Mouse (Mus musculus) MEL (cell line): Measurements from ENCODE around the gene Hoxa5. TPM values are rescaled to one million over a fixed set of nuclear protein-coding genes. Genes with fewer than 3 reads are reported as not detected.

Experiments used
- DNase-seq: peaks from one replicate; pipeline ENCODE4 v3.0.0; 2011; ENCODE audit warnings: low read depth, low spot score
- H3K27ac ChIP-seq: 2 replicates; pipeline ENCODE4 v1.5.1; 2012; ENCODE audit warnings: low read depth, mild to moderate bottlenecking, control low read depth, low read length, moderate library complexity; ENCODE audit not compliant: control insufficient read depth
- H3K27me3 ChIP-seq, 2 experiments: fragments of 150-350 bp in 1 of 2; sonication (generic) in 1 of 2; 2 replicates each; pipeline ENCODE4 v1.6.1; 2012; ENCODE audit warnings: low read length in 2 of 2, mild to moderate bottlenecking in 2 of 2, improper control_type of control experiment in 1 of 2, moderate library complexity in 1 of 2; ENCODE audit not compliant: insufficient read depth in 2 of 2, control insufficient read depth in 1 of 2
- H3K36me3 ChIP-seq, 2 experiments: 2 replicates each; pipeline ENCODE4 v1.6.1; 2012 to 2014; ENCODE audit warnings: low read length in 2 of 2, improper control_type of control experiment in 1 of 2, inconsistent platforms in 1 of 2, mild to moderate bottlenecking in 1 of 2; ENCODE audit not compliant: insufficient read depth in 2 of 2, control insufficient read depth in 1 of 2
- H3K4me1 ChIP-seq, 2 experiments: fragments of 150-350 bp in 1 of 2; sonication (generic) in 1 of 2; 2 replicates each; pipeline ENCODE4 v1.6.1; 2012; ENCODE audit warnings: low read length in 2 of 2, improper control_type of control experiment in 1 of 2, mild to moderate bottlenecking in 1 of 2; ENCODE audit not compliant: insufficient read depth in 2 of 2, control insufficient read depth in 1 of 2
- H3K4me3 ChIP-seq, 2 experiments: fragments of 150-350 bp in 1 of 2; sonication (generic) in 1 of 2; 2 replicates each; pipeline ENCODE4 v1.5.1; 2012; ENCODE audit warnings: low read depth in 2 of 2, low read length in 2 of 2, mild to moderate bottlenecking in 2 of 2, moderate library complexity in 2 of 2, control low read depth in 1 of 2, improper control_type of control experiment in 1 of 2; ENCODE audit not compliant: control insufficient read depth in 1 of 2, insufficient read depth in 1 of 2
- H3K79me2 ChIP-seq: 2 replicates; pipeline ENCODE4 v1.6.1; 2012; ENCODE audit warnings: mild to moderate bottlenecking, low read length, moderate library complexity; ENCODE audit not compliant: control insufficient read depth, poor library complexity, insufficient read depth
- H3K9ac ChIP-seq: 2 replicates; pipeline ENCODE4 v1.6.1; 2012; ENCODE audit warnings: low read depth, mild to moderate bottlenecking, control low read depth, low read length, moderate library complexity; ENCODE audit not compliant: control insufficient read depth, poor library complexity, severe bottlenecking
- H3K9me3 ChIP-seq: fragments of 150-350 bp; sonication (generic); replicated peaks from 2 replicates; pipeline ENCODE4 v1.6.1; 2012; ENCODE audit warnings: mild to moderate bottlenecking, low read length, improper control_type of control experiment, moderate library complexity; ENCODE audit not compliant: insufficient read depth
- BHLHE40 ChIP-seq: IDR thresholded peaks from 2 replicates; pipeline ENCODE4 v1.6.1; 2012; ENCODE audit warnings: low read depth, mild to moderate bottlenecking, inconsistent platforms, low read length, improper control_type of control experiment, borderline replicate concordance
- EP300 ChIP-seq, 2 experiments: IDR thresholded peaks; 2 replicates each; pipeline ENCODE4 v1.6.1; 2011; ENCODE audit warnings: improper control_type of control experiment in 2 of 2, low read length in 2 of 2, low read depth in 1 of 2, mild to moderate bottlenecking in 1 of 2
- ETS1 ChIP-seq: IDR thresholded peaks from 2 replicates; pipeline ENCODE4 v1.6.1; 2012; ENCODE audit warnings: low read depth, mild to moderate bottlenecking, inconsistent platforms, low read length, improper control_type of control experiment, moderate library complexity
- GABPA ChIP-seq: IDR thresholded peaks from 2 replicates; pipeline ENCODE4 v1.6.1; 2012; ENCODE audit warnings: low read depth, mild to moderate bottlenecking, inconsistent platforms, low read length, improper control_type of control experiment, moderate library complexity
- GATA1 ChIP-seq: IDR thresholded peaks from 2 replicates; pipeline ENCODE4 v1.6.1; 2011; ENCODE audit warnings: low read depth, low read length, improper control_type of control experiment
- HCFC1 ChIP-seq: IDR thresholded peaks from 2 replicates; pipeline ENCODE4 v1.6.1; 2012; ENCODE audit warnings: low read depth, mild to moderate bottlenecking, inconsistent platforms, low read length, improper control_type of control experiment, moderate library complexity
- JUND ChIP-seq: IDR thresholded peaks from 2 replicates; pipeline ENCODE4 v1.6.1; 2011; ENCODE audit warnings: low read depth, mild to moderate bottlenecking, improper control_type of control experiment, low read length
- KAT2A ChIP-seq: conservative IDR thresholded peaks from 2 replicates; pipeline ENCODE4 v1.6.1; 2012; ENCODE audit warnings: low read depth, low read length, improper control_type of control experiment, inconsistent platforms
- MAFK ChIP-seq: IDR thresholded peaks from 2 replicates; pipeline ENCODE4 v1.6.1; 2011; ENCODE audit warnings: low read depth, mild to moderate bottlenecking, low read length, improper control_type of control experiment, borderline replicate concordance
- MAX ChIP-seq: IDR thresholded peaks from 2 replicates; pipeline ENCODE4 v1.6.1; 2011; ENCODE audit warnings: low read length, improper control_type of control experiment
- MAZ ChIP-seq: IDR thresholded peaks from 2 replicates; pipeline ENCODE4 v1.6.1; 2012; ENCODE audit warnings: low read depth, mild to moderate bottlenecking, inconsistent platforms, low read length, improper control_type of control experiment
- NELFE ChIP-seq: IDR thresholded peaks from 2 replicates; pipeline ENCODE4 v1.6.1; 2011; ENCODE audit warnings: low read depth, low read length, improper control_type of control experiment
- NRF1 ChIP-seq: IDR thresholded peaks from 2 replicates; pipeline ENCODE4 v1.6.1; 2014; ENCODE audit warnings: low read depth, mild to moderate bottlenecking, inconsistent platforms, low read length, improper control_type of control experiment, moderate library complexity; ENCODE audit not compliant: poor library complexity, insufficient read depth, severe bottlenecking
- POLR2A ChIP-seq, 2 experiments: IDR thresholded peaks; 2 replicates each; pipeline ENCODE4 v1.6.1; 2011 to 2012; ENCODE audit warnings: low read length in 2 of 2, mild to moderate bottlenecking in 2 of 2, control low read depth in 1 of 2, improper control_type of control experiment in 1 of 2, low read depth in 1 of 2, moderate library complexity in 1 of 2; ENCODE audit not compliant: control insufficient read depth in 1 of 2, insufficient read depth in 1 of 2, poor library complexity in 1 of 2
- RAD21 ChIP-seq: IDR thresholded peaks from 2 replicates; pipeline ENCODE4 v1.6.1; 2011; ENCODE audit warnings: mild to moderate bottlenecking, low read depth, low read length, improper control_type of control experiment
- RCOR1 ChIP-seq: IDR thresholded peaks from 2 replicates; pipeline ENCODE4 v1.6.1; 2012; ENCODE audit warnings: low read depth, mild to moderate bottlenecking, inconsistent platforms, low read length, improper control_type of control experiment
- SMC3 ChIP-seq: IDR thresholded peaks from 2 replicates; pipeline ENCODE4 v1.6.1; 2011; ENCODE audit warnings: low read depth, low read length, improper control_type of control experiment
- USF1 ChIP-seq: IDR thresholded peaks from 2 replicates; pipeline ENCODE4 v1.6.1; 2014; ENCODE audit warnings: low read depth, mild to moderate bottlenecking, inconsistent platforms, low read length, improper control_type of control experiment, moderate library complexity
- USF2 ChIP-seq, 2 experiments: IDR thresholded peaks; 2 replicates each; pipeline ENCODE4 v1.6.1; 2011 to 2012; ENCODE audit warnings: improper control_type of control experiment in 2 of 2, low read length in 2 of 2, borderline replicate concordance in 1 of 2, inconsistent platforms in 1 of 2, low read depth in 1 of 2, mild to moderate bottlenecking in 1 of 2; ENCODE audit not compliant: insufficient read depth in 1 of 2
- ZKSCAN1 ChIP-seq: IDR thresholded peaks from 2 replicates; pipeline ENCODE4 v1.6.1; 2012; ENCODE audit warnings: low read depth, mild to moderate bottlenecking, inconsistent platforms, low read length, improper control_type of control experiment, moderate library complexity
- ZMIZ1 ChIP-seq: IDR thresholded peaks from 2 replicates; pipeline ENCODE4 v1.6.1; 2012; ENCODE audit warnings: low read depth, mild to moderate bottlenecking, inconsistent platforms, low read length, improper control_type of control experiment, moderate library complexity
- ZNF384 ChIP-seq: IDR thresholded peaks from 2 replicates; pipeline ENCODE4 v1.6.1; 2012; ENCODE audit warnings: low read depth, mild to moderate bottlenecking, inconsistent platforms, low read length, improper control_type of control experiment
- polyA plus RNA-seq, 2 experiments: library from polyadenylated mRNA; stranded (reverse) in 1 of 2; unstranded in 1 of 2; fragments of >175 nt in 1 of 2; fragments of >200 nt in 1 of 2; gene quantifications; 2 replicates each; pipeline versions ENCODE4 v1.2.1 to v1.2.4; 2012; ENCODE audit warnings: low replicate concordance in 2 of 2, low read depth in 1 of 2; ENCODE audit not compliant: insufficient read length in 2 of 2, insufficient read depth in 1 of 2, missing spikeins in 1 of 2
- total RNA-seq: library from RNA; depleted of rRNA; stranded (reverse); fragments of 300-350 nt; gene quantifications from 2 replicates; pipeline ENCODE4 v1.2.3, GENCODE M21; 2012

The Hoxa5 gene
- total and polyA plus RNA-seq, 3 experiments: not detected

GRCm38 (mm10) chr6:52170166-52170897 is 34.1 kb downstream of the Hoxa5 start:
- no peaks in the 10 kb centered on the region for H3K27me3 ChIP-seq
- no peaks in the 10 kb centered on the region for H3K9me3 ChIP-seq
- no peak overlapping the region for H3K9ac ChIP-seq
- no peaks in the 10 kb centered on the region for H3K79me2 ChIP-seq
- TF ChIP-seq ETS1: no peak
- no peak for TF ChIP-seq MAX
- TF ChIP-seq GATA1: no peak
- no peak for TF ChIP-seq BHLHE40
- no peak for TF ChIP-seq HCFC1
- TF ChIP-seq ZMIZ1: no peak
- no peak for TF ChIP-seq EP300 (IDR thresholded peaks at IDR 0.05; ENCODE audit: low read depth in 1 of 2, low read length in 2 of 2)
- TF ChIP-seq GABPA: no peak
- no peak for TF ChIP-seq POLR2A (IDR thresholded peaks at IDR 0.05; ENCODE audit: control insufficient read depth in 1 of 2, insufficient read depth in 1 of 2, low read depth in 1 of 2, low read length in 2 of 2, poor library complexity in 1 of 2)
- no peak for TF ChIP-seq JUND
- TF ChIP-seq USF1: no peak
- TF ChIP-seq MAZ: no peak
- TF ChIP-seq KAT2A: no peak
- TF ChIP-seq ZNF384: no peak
- no peak overlapping the region for H3K4me3 ChIP-seq
- H3K4me1 ChIP-seq: no peaks in the 10 kb centered on the region
- H3K36me3 ChIP-seq: no peaks in the 10 kb centered on the region
- no peak overlapping the region for H3K27ac ChIP-seq
- no peak for DNase-seq

DNA sequence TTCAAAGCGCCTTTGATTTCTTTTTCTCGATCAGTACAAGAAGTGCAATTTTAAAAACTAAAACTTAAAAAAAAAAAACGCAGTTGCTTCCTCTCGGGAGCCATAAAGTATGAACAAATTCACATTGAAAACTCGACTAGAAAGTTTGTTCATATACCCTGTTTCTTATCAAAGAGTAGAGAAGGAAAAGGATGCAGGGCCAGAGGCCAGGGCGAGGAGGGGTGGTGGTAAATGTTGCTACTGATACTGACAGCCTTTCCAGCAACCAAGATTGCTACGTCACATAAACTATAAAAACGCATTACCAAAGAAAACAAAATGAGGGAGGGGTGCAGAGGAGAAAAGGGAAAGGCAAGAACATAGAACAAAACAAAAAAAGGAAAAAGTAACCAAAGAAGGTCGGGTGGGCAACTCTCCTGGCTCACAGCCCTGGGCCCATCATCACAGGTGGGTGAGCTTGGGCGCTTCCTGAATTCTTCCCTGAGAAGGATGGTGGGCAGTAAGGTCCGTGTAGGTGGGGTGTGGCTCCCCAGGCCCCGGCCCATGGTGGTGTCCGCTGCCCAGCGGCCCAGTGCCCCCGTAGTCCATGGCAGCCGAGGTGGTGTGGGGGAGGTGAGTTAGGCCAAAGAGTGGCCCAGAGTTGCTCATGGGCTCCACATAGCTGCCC is 34.8 kb downstream of the Hoxa5 start:
- Histone ChIP-seq H3K4me3 (no peak overlapping the region), H3K27me3 (no peaks in the 10 kb centered on the region), H3K4me1 (no peaks in the 10 kb centered on the region), H3K27ac (no peak overlapping the region), H3K79me2 (no peaks in the 10 kb centered on the region), H3K36me3 (no peaks in the 10 kb centered on the region), H3K9me3 (no peaks in the 10 kb centered on the region), H3K9ac (no peak overlapping the region)
- no peak for DNase-seq
- TF ChIP-seq NELFE: no peak
- no peak for TF ChIP-seq ZMIZ1
- no peak for TF ChIP-seq GATA1
- no peak for TF ChIP-seq RAD21
- no peak for TF ChIP-seq HCFC1
- no peak for TF ChIP-seq USF2 (IDR thresholded peaks at IDR 0.05; ENCODE audit: borderline replicate concordance in 1 of 2, insufficient read depth in 1 of 2, low read depth in 1 of 2, low read length in 2 of 2)
- TF ChIP-seq RCOR1: no peak
- TF ChIP-seq MAFK: no peak
- TF ChIP-seq ZKSCAN1: no peak
- TF ChIP-seq NRF1: no peak
- TF ChIP-seq SMC3: no peak
- TF ChIP-seq USF1: no peak
- no peak for TF ChIP-seq POLR2A (IDR thresholded peaks at IDR 0.05; ENCODE audit: control insufficient read depth in 1 of 2, insufficient read depth in 1 of 2, low read depth in 1 of 2, low read length in 2 of 2, poor library complexity in 1 of 2)
